Mouse (Mus musculus) limb, embryonic 10.5 days (tissue): ENCODE results near the gene Pten. TPM values are rescaled to one million over a fixed set of nuclear protein-coding genes. Genes with fewer than 3 reads are reported as not detected.

Experiments
- DNase-seq: peaks from one replicate; pipeline ENCODE4 v3.0.0-alpha.2; 2017; ENCODE audit warnings: low spot score
- H3K27ac ChIP-seq: fragments of 300-500 bp; sonication (generic); 2 replicates; pipeline ENCODE4 v1.5.1; 2016; ENCODE audit warnings: mild to moderate bottlenecking
- H3K27me3 ChIP-seq: fragments of 300-500 bp; sonication (generic); 2 replicates; pipeline ENCODE4 v1.6.1; 2016; ENCODE audit warnings: low read depth, mild to moderate bottlenecking; ENCODE audit not compliant: poor library complexity, severe bottlenecking
- H3K36me3 ChIP-seq: fragments of 300-500 bp; sonication (generic); 2 replicates; pipeline ENCODE4 v1.6.1; 2016; ENCODE audit warnings: mild to moderate bottlenecking, moderate library complexity
- H3K4me1 ChIP-seq: fragments of 300-500 bp; sonication (generic); 2 replicates; pipeline ENCODE4 v1.6.1; 2016
- H3K4me3 ChIP-seq: fragments of 300-500 bp; sonication (generic); 2 replicates; pipeline ENCODE4 v1.5.1; 2016; ENCODE audit warnings: mild to moderate bottlenecking, moderate library complexity
- H3K9me3 ChIP-seq: fragments of 300-500 bp; sonication (generic); replicated peaks from 2 replicates; pipeline ENCODE4 v1.6.1; 2016; ENCODE audit warnings: mild to moderate bottlenecking
- WGBS: fragments of 180-500 bp; shearing (Covaris S2); methylation state at CpG from one replicate; pipeline ENCODE4 v1.1.7; 2016; 5-methylcytosine and 5-hydroxymethylcytosine counted together
- polyA plus RNA-seq: library from polyadenylated mRNA; unstranded; fragments of >200 nt; fragmentation: Nextera tagmentation; extraction: Ambion mirVana; gene quantifications from 2 replicates; pipeline ENCODE4 v1.2.1, GENCODE M21; 2016

The Pten gene
- polyA plus RNA-seq, 1 experiment from 2014 or later = 5.8 TPM

DNA sequence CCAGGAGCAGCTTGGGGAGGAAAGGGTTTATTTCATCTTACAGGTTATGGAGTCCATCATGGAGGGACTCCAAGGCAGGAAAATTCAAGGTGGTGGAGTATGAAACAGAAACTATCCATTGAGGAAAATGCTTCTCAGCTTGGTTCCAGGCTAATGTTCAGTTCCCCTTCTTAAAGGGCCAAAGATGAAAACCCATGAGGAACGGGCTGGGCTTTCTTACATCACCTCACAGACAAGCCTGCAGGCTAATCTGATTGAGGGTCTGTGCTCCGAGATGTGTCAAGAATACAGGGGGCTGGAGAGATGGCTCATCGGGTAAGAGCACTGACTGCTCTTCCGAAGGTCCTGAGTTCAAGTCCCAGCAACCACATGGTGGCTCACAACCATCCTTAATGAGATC, 27.5 kb upstream of the Pten start:
- H3K4me1 ChIP-seq = peaks cover 14% of the 10 kb centered on the region
- H3K36me3 ChIP-seq = no peaks in the 10 kb centered on the region
- no peak overlapping the region for H3K27ac ChIP-seq
- no peaks in the 10 kb centered on the region for H3K9me3 ChIP-seq
- WGBS = 91% methylated on average over 4 of the region's 4 CpGs
- no peak overlapping the region for H3K4me3 ChIP-seq
- peaks cover 37% of the 10 kb centered on the region for H3K27me3 ChIP-seq
- DNase-seq = no peak

DNA sequence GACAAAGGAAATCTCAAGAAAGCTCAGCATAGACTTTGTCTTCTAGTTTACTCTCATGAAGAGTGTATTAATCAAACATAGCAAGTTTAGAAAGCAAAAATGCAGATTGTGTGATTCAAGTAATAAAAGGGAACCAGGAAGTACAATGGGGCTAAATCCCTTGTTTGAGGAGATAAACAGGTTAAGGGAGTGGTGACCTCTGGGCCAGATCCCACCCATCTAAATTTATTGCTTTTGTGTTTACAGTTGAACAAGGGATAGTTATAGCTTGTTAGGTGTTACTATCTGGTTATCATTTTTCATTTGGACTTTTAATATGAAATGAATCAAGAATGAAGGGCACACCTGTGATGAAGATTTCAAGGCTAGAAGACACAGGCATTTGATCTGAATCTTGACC, 24.4 kb upstream of the Pten start:
- H3K27ac ChIP-seq = no peak overlapping the region
- no peak for DNase-seq
- no peak overlapping the region for H3K4me3 ChIP-seq
- H3K4me1 ChIP-seq = no peaks in the 10 kb centered on the region
- H3K36me3 ChIP-seq = no peaks in the 10 kb centered on the region
- no peaks in the 10 kb centered on the region for H3K9me3 ChIP-seq
- H3K27me3 ChIP-seq = peaks cover 13% of the 10 kb centered on the region

DNA sequence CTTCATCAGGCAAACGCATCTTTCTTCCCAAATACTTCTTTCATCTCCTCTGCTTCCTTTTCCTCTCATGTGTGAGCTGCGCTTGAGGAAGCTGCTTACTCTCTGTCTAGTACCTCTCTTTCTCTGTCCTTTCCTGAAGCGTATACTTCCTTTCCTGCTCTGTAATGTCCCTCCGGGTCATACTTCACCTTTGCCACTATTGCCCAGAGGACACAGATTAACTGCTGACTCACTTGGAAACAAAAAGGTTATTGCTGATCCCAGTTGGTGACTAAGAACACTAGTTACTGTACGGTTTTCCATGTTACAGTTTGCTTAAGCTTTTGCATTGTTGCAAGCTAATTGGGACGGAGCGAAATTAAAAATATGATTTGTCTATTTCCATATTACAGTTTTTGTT, 19.5 kb upstream of the Pten start:
- no peaks in the 10 kb centered on the region for H3K36me3 ChIP-seq
- no peak overlapping the region for H3K4me3 ChIP-seq
- no peak for DNase-seq
- no peaks in the 10 kb centered on the region for H3K27me3 ChIP-seq
- 85% methylated on average over 7 of the region's 7 CpGs for WGBS
- H3K4me1 ChIP-seq = no peaks in the 10 kb centered on the region
- H3K27ac ChIP-seq = no peak overlapping the region
- no peaks in the 10 kb centered on the region for H3K9me3 ChIP-seq

DNA sequence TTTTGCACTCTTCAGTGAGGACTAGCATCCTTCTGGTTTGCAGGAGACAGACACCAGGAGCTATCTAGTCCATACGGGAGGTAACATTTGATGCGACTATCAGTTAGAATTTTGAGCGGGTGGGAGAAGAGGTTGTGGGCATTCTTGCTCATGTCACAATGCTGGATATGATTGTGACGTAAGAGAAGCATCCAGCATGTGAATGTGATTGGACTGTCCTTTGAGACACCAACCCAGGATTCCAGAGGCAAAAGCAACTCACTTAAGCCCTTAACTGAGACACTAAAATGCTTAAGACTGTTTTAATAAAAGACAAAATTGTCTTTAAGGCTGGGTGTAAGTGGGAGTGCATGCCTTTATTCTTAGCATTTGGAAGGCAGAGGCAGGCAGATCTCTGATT, 17.6 kb upstream of the Pten start, which contains the start of gene Atad1:
TSS of gene Atad1 (minus strand) at position 101 of the 400 bp plus-strand sequence.
- no peaks in the 10 kb centered on the region for H3K4me1 ChIP-seq
- no peaks in the 10 kb centered on the region for H3K27me3 ChIP-seq
- no peak within 1 kb of the TSS for H3K4me3 ChIP-seq
- 95% methylated on average over 4 of the region's 4 CpGs for WGBS
- no peak for DNase-seq
- no peak within 1 kb of the TSS for H3K27ac ChIP-seq
- H3K9me3 ChIP-seq = no peaks in the 10 kb centered on the region
- no peaks in the 10 kb centered on the region for H3K36me3 ChIP-seq

DNA sequence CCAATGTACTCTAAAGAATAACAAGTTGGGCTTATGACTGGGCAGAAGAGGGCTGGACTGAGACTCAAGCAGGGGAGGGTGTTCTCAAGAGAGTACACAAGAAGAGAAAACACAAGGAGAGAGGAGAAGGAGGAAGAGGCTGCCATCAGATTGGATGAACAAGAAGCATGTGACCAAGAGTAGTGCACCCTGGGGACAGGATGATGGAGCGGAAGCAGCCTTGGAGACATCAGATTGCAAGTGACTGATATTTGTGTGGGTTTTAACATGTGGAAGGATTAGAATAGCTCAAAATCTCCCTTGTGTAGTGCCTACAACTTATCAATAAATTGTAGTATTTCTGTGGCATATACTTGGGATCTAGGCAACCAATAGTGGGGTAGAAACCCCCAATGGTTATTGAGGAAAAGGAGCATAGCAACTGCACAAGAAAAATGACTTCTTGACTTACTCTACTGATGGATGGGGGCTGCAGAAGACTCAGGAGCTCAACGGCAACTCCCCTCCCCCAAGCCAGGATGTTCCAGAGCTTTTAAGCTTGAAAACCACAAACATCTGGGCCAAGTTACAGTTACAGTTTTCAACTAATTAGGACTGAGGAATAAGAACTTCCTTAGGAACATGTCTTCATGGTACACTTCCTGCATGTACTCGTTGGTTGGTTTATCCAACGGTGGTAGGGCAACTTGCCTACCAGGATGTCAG, 16.5 kb upstream of the Pten start:
- 93% methylated on average over 4 of the region's 4 CpGs for WGBS
- no peaks in the 10 kb centered on the region for H3K27me3 ChIP-seq
- H3K9me3 ChIP-seq = no peaks in the 10 kb centered on the region
- H3K27ac ChIP-seq = no peak overlapping the region
- H3K4me1 ChIP-seq = no peaks in the 10 kb centered on the region
- no peak overlapping the region for H3K4me3 ChIP-seq
- H3K36me3 ChIP-seq = no peaks in the 10 kb centered on the region
- DNase-seq = no peak

DNA sequence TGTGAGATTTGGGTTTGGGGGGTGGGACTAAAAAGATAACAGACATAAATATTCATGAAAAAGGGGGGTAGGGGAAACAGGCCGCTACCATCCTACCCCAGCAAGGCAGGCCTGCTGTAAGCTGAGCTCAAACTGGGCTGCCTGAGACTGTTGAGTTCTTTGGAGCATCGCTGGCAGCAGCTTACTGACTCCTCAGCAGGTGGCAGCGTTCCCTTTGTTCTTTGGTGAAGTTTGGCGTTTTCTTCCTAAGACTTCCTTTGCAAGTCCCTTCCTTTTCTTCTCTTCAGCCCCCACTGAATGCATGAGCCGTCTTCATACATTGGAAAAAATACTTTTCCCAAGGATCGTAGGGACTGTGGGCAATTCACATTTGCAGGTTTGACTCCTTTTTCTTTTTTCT, 7.9 kb upstream of the Pten start:
- Histone ChIP-seq H3K9me3 (no peaks in the 10 kb centered on the region), H3K27ac (no peak overlapping the region), H3K4me1 (no peaks in the 10 kb centered on the region), H3K36me3 (no peaks in the 10 kb centered on the region), H3K4me3 (no peak overlapping the region), H3K27me3 (peaks cover 12% of the 10 kb centered on the region; the same call in 1 of the 2 replicates)
- WGBS = 25% methylated on average over 6 of the region's 6 CpGs
- DNase-seq = no peak

DNA sequence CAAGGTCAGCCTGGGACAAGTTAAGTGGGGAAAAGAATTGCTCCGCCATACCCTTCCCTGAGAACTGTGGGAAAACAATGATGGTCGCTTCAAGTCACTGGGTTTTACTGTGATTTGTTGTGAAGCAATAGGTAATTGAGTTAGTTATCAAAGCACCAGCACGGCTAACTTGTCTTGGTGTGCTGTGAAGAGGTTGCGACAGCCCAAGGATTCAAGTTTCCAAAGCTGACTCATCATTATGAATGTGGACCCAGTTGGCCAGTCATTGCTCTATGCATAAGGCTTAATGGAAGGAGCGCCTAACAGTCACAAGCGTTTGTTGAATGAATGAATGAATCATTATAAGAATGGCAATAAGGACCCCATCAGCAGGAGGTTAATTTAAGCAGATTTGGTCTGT, 4.9 kb upstream of the Pten start:
- no peaks in the 10 kb centered on the region for H3K36me3 ChIP-seq
- H3K4me3 ChIP-seq = no peak overlapping the region
- peaks cover 7% of the 10 kb centered on the region; the same call in 1 of the 2 replicates for H3K4me1 ChIP-seq
- no peak overlapping the region for H3K27ac ChIP-seq
- 93% methylated on average over 6 of the region's 6 CpGs for WGBS
- DNase-seq = no peak
- H3K9me3 ChIP-seq = no peaks in the 10 kb centered on the region
- peaks cover 19% of the 10 kb centered on the region for H3K27me3 ChIP-seq

DNA sequence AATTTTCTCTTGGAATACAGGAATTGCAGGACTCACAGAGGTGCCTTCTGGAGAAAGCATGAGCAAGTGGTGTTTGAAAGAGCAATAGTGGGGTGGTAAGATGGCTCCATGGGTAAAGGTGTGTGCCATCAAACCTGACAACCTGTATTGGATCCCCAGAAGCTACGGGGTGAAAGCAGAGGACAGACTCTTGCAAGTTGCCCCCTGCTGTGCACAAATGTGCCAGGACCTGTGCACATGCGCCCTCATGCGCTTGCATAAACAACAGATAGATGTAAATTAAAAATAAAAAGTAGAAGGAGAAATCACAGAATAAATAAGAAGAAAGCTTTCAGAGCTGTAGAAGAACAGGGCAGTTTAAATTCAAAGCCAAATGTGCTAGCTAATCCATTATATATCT, 3.9 kb upstream of the Pten start:
- H3K36me3 ChIP-seq = no peaks in the 10 kb centered on the region
- H3K9me3 ChIP-seq = no peaks in the 10 kb centered on the region
- peaks cover 19% of the 10 kb centered on the region for H3K27me3 ChIP-seq
- H3K27ac ChIP-seq = no peak overlapping the region
- no peak overlapping the region for H3K4me3 ChIP-seq
- 77% methylated on average over 3 of the region's 3 CpGs for WGBS
- DNase-seq = no peak
- peaks cover 7% of the 10 kb centered on the region; the same call in 1 of the 2 replicates for H3K4me1 ChIP-seq

DNA sequence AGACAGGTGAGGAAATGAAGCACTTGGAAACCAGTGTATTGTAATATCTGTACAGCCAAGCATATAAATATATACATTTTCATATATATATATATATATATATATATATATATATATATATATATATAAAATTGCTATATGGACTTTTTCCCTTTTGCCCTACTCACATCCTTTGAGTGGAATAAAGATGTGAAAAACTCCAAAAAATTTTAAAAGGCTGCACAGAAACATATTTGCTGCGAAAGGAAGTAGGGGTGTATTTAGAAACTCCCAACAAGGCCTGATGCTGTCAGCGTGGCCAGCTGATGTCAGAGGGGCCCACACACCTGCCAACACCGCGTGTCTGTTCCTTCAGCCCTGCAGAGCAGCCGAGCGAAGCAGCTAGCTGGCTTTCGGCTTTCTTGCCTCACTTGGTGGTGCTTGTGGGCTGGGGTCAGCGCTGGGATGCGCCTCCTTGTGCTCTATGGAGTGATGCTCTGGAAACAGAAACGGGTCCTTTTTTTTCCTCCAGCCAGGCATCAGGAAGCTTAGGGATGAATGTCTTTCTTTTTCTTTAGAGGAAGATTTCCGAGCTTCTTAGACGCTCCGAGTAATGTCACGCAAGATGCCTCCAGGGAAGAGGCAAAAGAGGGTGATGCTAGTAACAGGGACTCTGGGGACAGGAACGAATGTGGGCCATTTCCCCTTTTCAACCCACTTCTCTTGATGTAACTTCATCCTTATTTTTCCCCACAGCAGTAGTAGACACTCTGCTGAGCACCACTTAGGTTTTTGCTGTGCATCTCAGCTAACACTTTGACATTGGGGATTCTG, 2.9 kb upstream of the Pten start:
- no peaks in the 10 kb centered on the region for H3K36me3 ChIP-seq
- peak overlapping the region; percentile 86; the same call in 1 of the 2 replicates for H3K4me3 ChIP-seq
- no peak for DNase-seq
- no peaks in the 10 kb centered on the region for H3K9me3 ChIP-seq
- 21% methylated on average over 15 of the region's 15 CpGs for WGBS
- H3K27me3 ChIP-seq = peaks cover 19% of the 10 kb centered on the region
- peaks cover 10% of the 10 kb centered on the region for H3K4me1 ChIP-seq
- H3K27ac ChIP-seq = no peak overlapping the region

DNA sequence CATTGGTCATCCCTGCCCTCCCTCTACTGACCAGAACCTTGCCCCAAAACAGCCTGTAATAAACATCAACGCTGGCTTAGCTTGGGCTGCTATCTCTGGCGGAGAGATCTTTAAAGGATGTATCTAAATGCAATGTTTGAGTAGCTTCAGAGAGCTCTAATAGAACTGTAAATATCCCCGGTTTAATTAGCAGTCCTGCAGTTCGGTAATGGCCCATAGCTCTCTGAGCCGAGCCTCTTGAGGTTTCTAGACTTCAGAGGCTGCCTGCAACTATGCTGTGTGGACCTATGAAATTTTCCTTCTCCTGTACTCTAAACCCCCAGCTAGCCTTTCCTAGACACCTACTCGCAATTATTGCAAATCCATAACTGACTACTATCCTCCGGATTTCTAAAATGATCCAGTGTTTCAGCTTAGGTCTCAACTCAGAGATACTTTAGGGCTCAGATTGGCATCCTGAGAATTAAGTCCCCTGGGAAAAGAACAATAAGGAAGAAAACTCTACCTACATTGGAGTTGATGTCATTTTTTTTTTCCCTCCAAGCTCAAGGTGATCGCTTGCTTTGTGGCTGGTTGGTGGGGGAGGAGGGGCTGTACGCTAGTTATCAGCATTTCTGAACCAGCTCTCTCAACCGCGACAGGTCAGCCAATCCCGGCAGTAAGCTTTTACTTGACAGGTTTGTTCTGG, 2.0 kb upstream of the Pten start:
- no peaks in the 10 kb centered on the region for H3K9me3 ChIP-seq
- H3K4me1 ChIP-seq = peaks cover 15% of the 10 kb centered on the region
- H3K27ac ChIP-seq = peak overlapping the region; percentile 98; the same call in 1 of the 2 replicates
- 5% methylated on average over 12 of the region's 12 CpGs for WGBS
- H3K4me3 ChIP-seq = peak overlapping the region; percentile 86
- no peak for DNase-seq
- H3K27me3 ChIP-seq = peaks cover 19% of the 10 kb centered on the region
- no peaks in the 10 kb centered on the region for H3K36me3 ChIP-seq

DNA sequence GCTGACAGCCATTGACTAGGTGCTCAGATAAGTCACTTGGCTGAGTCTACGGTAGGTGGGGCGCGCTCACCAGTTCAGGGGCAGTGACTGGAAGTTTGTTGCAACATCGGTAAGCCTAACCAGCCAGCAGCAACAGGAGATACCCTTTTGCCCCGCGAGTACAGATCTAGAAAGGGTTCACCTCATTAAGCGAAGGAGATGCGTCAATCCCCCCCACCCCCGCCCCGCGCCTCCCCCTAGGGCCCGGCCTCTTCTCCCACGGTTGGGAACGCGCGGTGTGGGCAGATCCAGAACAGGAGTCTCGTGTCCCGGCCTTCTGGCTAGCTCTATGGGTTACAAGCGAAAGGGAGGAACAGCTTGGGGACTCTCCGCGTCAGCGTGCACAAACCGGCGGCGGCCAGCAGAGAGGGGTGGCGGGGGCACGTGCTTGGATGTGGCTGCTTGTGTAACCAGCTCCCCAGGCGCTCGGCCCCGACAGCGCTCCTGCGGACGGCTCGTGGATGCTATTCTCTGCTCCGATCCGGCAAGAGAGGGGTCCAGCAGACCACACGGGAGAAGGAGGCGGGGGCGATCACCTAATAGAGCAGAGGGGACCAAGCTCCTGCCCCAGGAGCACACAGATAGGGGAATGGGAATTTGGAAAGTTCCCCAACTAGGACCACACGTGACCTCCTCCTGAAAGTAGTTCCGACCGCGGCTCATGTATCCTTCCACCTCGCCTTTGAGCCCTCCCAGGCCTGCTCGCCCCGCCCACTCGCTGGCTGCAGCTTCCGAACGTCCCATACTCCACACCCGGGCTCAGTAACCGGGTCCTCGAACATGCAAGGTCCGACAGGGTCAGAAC, 1.3 kb upstream of the Pten start:
- DNase-seq = peak; percentile 96
- Histone ChIP-seq H3K27me3 (peaks cover 19% of the 10 kb centered on the region), H3K9me3 (no peaks in the 10 kb centered on the region), H3K4me1 (peaks cover 20% of the 10 kb centered on the region), H3K27ac (peak overlapping the region; percentile 98), H3K36me3 (0 out of 2 replicates have a peak, but pooled peaks cover 2% of the 10 kb centered on the region), H3K4me3 (peak overlapping the region; percentile 86)
- WGBS = under 1% methylated on average over 53 of the region's 53 CpGs

DNA sequence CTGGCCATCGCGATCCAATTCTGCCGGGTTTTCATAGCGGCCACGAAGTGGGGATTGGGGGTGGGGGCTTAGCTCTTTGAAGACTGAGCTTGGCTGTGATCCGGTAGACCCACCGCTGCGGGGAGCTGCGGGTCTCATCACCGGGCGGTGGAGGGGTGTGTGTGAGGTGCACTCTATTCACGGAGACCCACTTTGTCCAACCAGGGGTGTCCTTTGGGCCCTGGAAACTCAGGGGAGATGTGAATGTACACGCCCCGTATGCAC, 729 bp upstream of the Pten start:
- H3K27me3 ChIP-seq = peaks cover 19% of the 10 kb centered on the region
- H3K9me3 ChIP-seq = no peaks in the 10 kb centered on the region
- 0 out of 2 replicates have a peak, but pooled peaks cover 2% of the 10 kb centered on the region for H3K36me3 ChIP-seq
- no peak for DNase-seq
- peaks cover 20% of the 10 kb centered on the region for H3K4me1 ChIP-seq
- peak overlapping the region; percentile 98 for H3K27ac ChIP-seq
- 0% methylated on average over 14 of the region's 14 CpGs for WGBS
- peak overlapping the region; percentile 86 for H3K4me3 ChIP-seq
